Mouse (Mus musculus) liver, embryonic 16.5 days (tissue): Measurements from ENCODE around the gene Efna4. TPM values are rescaled to one million over a fixed set of nuclear protein-coding genes. Genes with fewer than 3 reads are reported as not detected.

Experiments
- ATAC-seq: fragments of 200-750 bp; cut with Nextera tagmentation; 2 replicates; pipeline ENCODE4 v1.8.0; 2017; ENCODE audit warnings: low read depth, mild to moderate bottlenecking, moderate number of reproducible peaks, moderate library complexity
- H3K27ac ChIP-seq: fragments of 300-500 bp; sonication (generic); 2 replicates; pipeline ENCODE4 v1.5.1; 2014; ENCODE audit warnings: mild to moderate bottlenecking, low read length
- H3K27me3 ChIP-seq: fragments of 300-500 bp; sonication (generic); 2 replicates; pipeline ENCODE4 v1.6.1; 2014; ENCODE audit warnings: low read depth, low read length, mixed read lengths; ENCODE audit not compliant: control insufficient read depth, insufficient read depth
- H3K36me3 ChIP-seq: fragments of 300-500 bp; sonication (generic); 2 replicates; pipeline ENCODE4 v1.6.1; 2014; ENCODE audit warnings: mild to moderate bottlenecking; ENCODE audit not compliant: control insufficient read depth, insufficient read depth
- H3K4me1 ChIP-seq: fragments of 300-500 bp; sonication (generic); 2 replicates; pipeline ENCODE4 v1.6.1; 2014; ENCODE audit warnings: low read depth, low read length, mixed read lengths; ENCODE audit not compliant: control insufficient read depth
- H3K4me2 ChIP-seq: fragments of 300-500 bp; sonication (generic); 2 replicates; pipeline ENCODE4 v1.6.1; 2014; ENCODE audit warnings: low read depth, low read length, mixed read lengths
- H3K4me3 ChIP-seq: fragments of 300-500 bp; sonication (generic); 2 replicates; pipeline ENCODE4 v1.5.1; 2014; ENCODE audit warnings: low read depth, mild to moderate bottlenecking, low read length
- H3K9ac ChIP-seq: fragments of 300-500 bp; sonication (generic); 2 replicates; pipeline ENCODE4 v1.6.1; 2014; ENCODE audit warnings: low read depth, low read length
- H3K9me3 ChIP-seq: fragments of 300-500 bp; sonication (generic); replicated peaks from 2 replicates; pipeline ENCODE4 v1.6.1; 2016; ENCODE audit warnings: low read length; ENCODE audit not compliant: control insufficient read depth
- whole genome bisulfite sequencing: fragments of 180-500 bp; shearing (Covaris S2); extraction: QIAGEN DNeasy Blood & Tissue Kit; methylation state at CpG from one replicate; pipeline ENCODE4 v1.1.7; 2014; ENCODE audit not compliant: insufficient replicate concordance; 5-methylcytosine and 5-hydroxymethylcytosine counted together
- polyA plus RNA-seq: library from polyadenylated mRNA; unstranded; fragments of >200 nt; fragmentation: Nextera tagmentation; extraction: Ambion mirVana; gene quantifications from 2 replicates; pipeline ENCODE4 v1.2.1, GENCODE M21; 2015

Efna4 gene
- polyA plus RNA-seq = 0.51 and 0.60 TPM in 2 replicates

DNA sequence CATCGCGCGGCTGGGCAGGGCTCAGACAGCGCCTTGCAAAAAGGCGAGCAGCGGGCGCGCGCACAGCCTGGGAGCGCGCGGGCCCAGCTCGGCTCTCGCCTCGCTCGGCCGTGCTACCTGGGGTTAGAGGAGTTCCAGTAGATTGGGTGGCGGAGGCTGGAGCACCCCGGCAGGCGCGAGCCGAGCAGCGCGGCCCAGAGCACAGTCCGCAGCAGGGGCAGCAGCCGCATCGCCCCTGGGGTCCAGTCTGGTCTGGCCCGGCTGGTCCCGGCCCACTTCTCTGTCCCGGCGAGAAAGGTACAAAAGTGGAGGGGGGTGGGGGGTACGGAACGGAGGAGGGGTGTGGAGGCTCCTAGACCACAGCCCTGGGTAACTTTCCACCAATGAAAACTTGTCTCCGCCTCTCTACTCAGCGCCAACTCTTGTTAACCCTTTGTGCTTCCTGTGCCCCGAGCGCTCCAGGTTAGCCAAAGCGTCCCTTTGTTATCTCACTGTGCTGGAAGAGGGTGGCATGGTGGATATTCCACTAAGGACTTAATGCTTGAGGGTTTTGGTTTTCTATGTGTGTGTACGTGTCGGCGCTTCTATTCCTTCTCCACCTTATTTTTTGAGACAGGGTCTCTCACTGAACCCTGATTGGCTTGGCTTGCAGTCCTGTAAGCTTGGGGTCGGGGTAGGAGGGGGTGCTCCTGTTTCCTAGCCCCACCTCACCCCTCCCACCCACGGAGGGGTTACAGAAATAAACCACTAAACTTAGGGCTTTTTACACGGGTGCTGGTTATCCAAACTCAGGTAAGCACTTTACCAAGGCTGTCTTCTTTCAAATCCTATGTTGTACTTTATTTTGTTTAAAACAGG lies at the start of gene Efna4:
TSS of gene Efna4 (minus strand) at position 308 of the 858 bp plus-strand sequence.
- H3K27me3 ChIP-seq = peaks cover 12% of the 10 kb centered on the region
- ATAC-seq = peak; percentile 68
- no peak within 1 kb of the TSS for H3K27ac ChIP-seq
- no peaks in the 10 kb centered on the region for H3K9me3 ChIP-seq
- H3K4me1 ChIP-seq = peaks cover 8% of the 10 kb centered on the region; the same call in 1 of the 2 replicates
- H3K4me3 ChIP-seq = peak within 1 kb of the TSS; percentile 60
- peak within 1 kb of the TSS; percentile 60 for H3K9ac ChIP-seq
- H3K4me2 ChIP-seq = peak within 1 kb of the TSS; percentile 79
- 2% methylated on average over 44 of the region's 44 CpGs for WGBS
- H3K36me3 ChIP-seq = no peaks in the 10 kb centered on the region

DNA sequence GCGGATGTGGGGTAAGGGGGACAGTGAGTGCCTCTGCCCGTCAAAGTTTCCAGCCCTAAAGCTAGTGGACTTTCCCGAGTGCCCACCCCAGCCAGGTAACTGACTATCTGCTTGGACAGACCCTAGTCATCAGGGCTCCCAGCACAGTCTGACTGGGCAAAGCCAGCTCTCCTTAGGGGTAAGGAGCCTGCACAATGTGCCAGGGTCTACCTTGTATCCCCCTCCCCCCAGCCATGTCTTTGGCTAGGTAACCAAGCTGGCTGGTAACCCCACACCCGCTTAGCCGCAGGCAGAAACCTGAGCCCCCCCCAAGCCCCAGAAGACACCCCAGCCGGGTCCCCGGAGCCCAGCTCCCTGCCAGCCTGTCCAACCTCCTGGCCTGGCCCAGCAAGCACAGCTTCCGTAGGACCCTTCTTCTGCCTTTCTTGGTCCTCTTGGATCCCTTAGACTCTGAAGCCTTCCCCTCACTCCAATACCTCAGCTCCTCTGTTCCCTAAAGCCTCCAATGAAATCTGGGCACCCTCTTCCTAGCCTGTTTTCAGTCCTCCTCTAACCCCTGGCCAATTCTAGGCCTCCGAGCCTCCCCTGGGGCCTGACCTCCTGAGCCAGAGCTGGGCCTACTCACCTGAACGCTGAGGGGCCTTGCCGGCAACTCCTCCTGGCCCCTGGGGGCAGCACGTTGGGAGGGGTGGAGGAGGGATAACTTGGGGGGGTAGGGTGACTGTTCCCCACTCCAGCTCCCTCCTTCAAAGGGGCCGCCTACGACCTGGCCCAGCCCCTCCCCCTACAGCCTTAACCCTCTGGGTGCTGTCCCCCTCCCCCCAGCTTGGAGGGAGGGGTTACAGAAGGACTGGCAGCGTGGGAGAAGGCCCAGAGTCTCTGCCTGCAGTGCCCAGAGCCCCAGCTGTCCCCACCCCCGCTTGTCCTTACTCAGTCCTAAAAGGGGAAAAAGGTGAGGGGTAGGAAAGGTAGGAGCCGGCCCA lies 48.9 kb upstream of the Efna4 start:
- ATAC-seq = no peak
- Histone ChIP-seq H3K36me3 (no peaks in the 10 kb centered on the region), H3K4me2 (peak overlapping the region; percentile 16), H3K27ac (peak overlapping the region; percentile 56), H3K9ac (peak overlapping the region; percentile 16; the same call in 1 of the 2 replicates), H3K27me3 (peaks cover 9% of the 10 kb centered on the region), H3K4me3 (peak overlapping the region; percentile 43), H3K4me1 (peaks cover 33% of the 10 kb centered on the region), H3K9me3 (no peaks in the 10 kb centered on the region)
- 54% methylated on average over 17 of the region's 17 CpGs for WGBS

DNA sequence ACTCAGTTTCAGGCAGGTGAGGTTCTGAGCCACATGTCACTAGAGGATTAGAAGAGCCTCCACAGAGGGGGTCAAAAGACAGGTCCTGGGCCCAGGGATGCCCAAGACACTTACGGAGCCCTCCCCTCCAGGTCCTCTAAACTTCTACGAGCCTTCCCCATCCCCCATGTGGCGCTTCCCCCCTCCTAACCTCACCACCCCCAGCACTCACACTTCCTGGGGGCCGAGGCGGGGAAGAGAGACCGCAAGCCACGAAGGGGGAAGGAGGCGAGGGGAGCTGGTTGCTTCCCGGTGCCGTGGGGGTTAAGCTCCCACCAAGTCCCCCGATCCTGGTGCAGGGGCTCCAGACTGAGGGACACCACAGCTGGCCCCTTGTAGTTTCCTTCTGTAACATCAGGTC lies 47.6 kb upstream of the Efna4 start:
- 17% methylated on average over 10 of the region's 11 CpGs for WGBS
- no peaks in the 10 kb centered on the region for H3K36me3 ChIP-seq
- peak overlapping the region; percentile 16; the same call in 1 of the 2 replicates for H3K27ac ChIP-seq
- ATAC-seq = no peak
- no peaks in the 10 kb centered on the region for H3K9me3 ChIP-seq
- peak overlapping the region; percentile 43 for H3K4me3 ChIP-seq
- peaks cover 25% of the 10 kb centered on the region for H3K4me1 ChIP-seq
- H3K9ac ChIP-seq = peak overlapping the region; percentile 10; the same call in 1 of the 2 replicates
- no peaks in the 10 kb centered on the region for H3K27me3 ChIP-seq
- H3K4me2 ChIP-seq = peak overlapping the region; percentile 24

DNA sequence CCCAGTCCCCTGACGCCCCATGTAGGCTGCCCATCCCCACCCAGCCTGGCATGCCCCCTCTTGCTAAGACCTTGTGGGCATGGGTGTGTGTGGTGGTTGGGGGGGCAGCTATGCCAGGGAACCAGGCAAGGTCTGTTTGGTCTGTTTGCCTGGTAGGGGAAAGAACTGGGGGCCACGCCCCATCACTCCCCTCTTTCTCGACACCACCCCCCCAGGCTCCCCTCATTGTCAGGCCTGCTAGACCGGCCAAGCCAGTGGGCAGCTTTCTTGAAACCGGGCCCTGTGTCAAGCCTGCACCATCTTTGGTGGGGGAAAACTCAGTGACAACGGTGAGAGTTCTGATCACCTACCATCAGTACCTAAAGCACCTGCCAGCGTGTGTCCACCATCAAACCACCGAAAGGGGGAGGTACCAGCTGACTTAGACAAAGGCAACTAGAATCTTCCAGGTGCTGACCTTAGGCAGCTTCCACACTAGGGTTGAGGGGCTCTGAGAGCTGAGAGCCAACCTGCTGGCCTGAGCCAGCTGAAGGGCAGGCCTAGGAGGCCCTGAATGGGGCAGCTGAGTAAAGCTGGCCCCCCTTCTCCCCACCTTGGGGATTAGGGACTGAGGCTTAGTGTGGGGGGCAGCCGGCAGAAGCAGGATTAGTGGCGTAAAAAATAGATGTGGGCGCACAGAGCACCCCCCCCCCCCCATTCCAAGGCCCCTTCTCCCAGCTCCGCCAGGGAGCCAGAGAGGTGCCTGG lies 46.7 kb upstream of the Efna4 start:
- no peak for ATAC-seq
- Histone ChIP-seq H3K4me1 (peaks cover 18% of the 10 kb centered on the region), H3K27me3 (no peaks in the 10 kb centered on the region), H3K4me3 (0 out of 2 replicates have a peak overlapping the region, but pooled peaks have one; percentile 43), H3K27ac (no peak overlapping the region), H3K9me3 (no peaks in the 10 kb centered on the region), H3K36me3 (no peaks in the 10 kb centered on the region), H3K4me2 (peak overlapping the region; percentile 26; the same call in 1 of the 2 replicates), H3K9ac (no peak overlapping the region)
- WGBS = 69% methylated on average over 12 of the region's 12 CpGs

DNA sequence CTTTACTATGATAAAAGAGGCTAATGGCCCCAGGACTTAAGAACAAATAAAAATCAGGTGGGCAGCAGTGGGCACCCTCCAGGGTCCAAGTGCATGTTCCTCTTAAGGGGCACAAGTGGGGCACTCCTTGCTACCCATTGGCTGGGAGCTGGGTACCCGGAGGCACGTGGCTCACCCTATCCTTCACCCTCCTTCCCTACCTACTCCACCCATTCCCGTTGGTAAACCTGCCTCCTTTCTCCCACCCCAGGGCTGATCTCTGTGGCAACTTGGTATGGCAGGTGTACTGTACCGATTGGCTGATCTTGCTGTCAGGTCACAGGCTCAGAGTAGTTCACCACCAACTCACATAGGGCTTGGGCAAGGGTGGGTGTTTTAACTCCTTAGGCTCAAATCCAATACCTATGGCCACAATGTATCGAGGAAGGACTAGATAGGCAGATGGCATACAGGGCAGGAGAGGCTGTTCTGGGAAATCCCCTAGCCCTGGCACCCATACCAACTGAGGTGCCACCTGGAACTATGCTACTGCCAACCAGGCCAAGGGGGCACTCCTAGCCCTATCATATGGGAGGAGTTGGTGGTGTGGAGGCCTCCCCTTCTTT lies 45.9 kb upstream of the Efna4 start:
- no peaks in the 10 kb centered on the region for H3K27me3 ChIP-seq
- H3K36me3 ChIP-seq = no peaks in the 10 kb centered on the region
- 59% methylated on average over 5 of the region's 5 CpGs for WGBS
- no peaks in the 10 kb centered on the region for H3K9me3 ChIP-seq
- ATAC-seq = no peak
- no peak overlapping the region for H3K4me2 ChIP-seq
- H3K4me3 ChIP-seq = no peak overlapping the region
- no peak overlapping the region for H3K27ac ChIP-seq
- no peak overlapping the region for H3K9ac ChIP-seq
- peaks cover 20% of the 10 kb centered on the region for H3K4me1 ChIP-seq

DNA sequence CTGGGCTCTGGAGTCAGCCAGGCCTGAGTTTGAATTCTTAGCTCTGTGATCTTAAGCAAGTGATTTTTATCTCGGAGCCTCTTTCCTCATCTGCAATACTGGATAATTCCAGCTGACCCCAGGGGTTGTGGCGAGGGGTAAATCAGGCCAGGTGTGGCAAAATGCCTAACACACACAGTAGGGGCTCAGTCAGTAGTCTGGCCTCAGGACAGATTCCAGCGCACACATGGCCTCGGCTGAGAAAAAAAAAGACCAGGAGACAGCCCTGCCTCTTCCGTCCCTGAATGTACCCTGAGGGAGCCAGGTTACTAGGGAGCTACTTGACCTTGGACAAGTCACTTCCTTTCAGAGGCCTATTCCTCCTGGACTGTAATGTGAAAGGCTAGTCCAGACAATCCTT lies 45.1 kb upstream of the Efna4 start:
- Histone ChIP-seq H3K27me3 (no peaks in the 10 kb centered on the region), H3K36me3 (no peaks in the 10 kb centered on the region), H3K9ac (no peak overlapping the region), H3K4me3 (no peak overlapping the region), H3K4me1 (peaks cover 20% of the 10 kb centered on the region), H3K9me3 (no peaks in the 10 kb centered on the region), H3K27ac (no peak overlapping the region), H3K4me2 (no peak overlapping the region)
- WGBS = 72% methylated on average over 5 of the region's 5 CpGs
- no peak for ATAC-seq

DNA sequence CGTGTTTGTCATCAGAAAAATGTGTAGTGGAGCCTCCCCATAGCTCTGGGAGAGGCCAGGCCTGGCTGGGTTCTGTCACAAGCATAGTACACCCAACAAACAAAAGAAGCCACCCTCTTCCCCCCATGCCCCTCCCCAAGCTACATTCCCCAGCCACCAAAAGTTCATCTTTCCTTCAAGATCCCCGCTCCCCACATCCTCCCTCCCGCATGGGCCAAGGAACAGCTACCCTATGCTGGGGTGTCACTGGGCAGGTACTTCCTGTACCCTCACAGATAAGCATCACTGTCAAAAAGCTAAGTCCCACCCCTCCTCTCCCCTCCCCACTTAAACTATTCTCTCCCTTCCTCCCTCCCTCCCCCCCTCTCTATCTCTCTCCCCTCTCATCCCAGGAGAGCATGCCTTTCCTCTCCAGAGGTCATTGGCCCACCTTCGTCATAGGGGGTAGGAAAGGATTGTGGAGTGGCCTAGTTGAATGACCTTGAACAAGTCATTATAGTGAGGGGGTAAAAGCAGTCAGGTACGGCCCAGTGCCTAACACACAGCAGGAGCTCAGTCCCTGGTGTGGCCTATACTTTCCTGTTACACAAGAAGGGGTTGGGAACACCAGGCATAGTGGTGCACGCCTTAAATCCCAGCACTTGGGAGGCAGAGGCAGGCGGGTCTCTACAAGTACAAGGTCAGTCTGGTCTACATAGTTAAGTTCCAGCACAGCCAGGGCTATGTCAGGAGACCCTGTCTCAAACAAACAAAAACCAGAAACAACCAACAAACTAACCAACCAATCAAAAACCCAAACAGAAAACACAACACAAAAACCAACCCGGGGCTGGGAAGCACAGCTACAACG lies 44.4 kb upstream of the Efna4 start:
- 69% methylated on average over 9 of the region's 9 CpGs for WGBS
- no peak for ATAC-seq
- H3K27ac ChIP-seq = no peak overlapping the region

More for the DNA sequence above, 44.4 kb upstream of the Efna4 start:
- no peaks in the 10 kb centered on the region for H3K27me3 ChIP-seq
- H3K4me2 ChIP-seq = no peak overlapping the region
- no peaks in the 10 kb centered on the region for H3K9me3 ChIP-seq
- H3K9ac ChIP-seq = no peak overlapping the region
- peaks cover 15% of the 10 kb centered on the region for H3K4me1 ChIP-seq
- H3K4me3 ChIP-seq = no peak overlapping the region
- H3K36me3 ChIP-seq = no peaks in the 10 kb centered on the region
